Mouse (Mus musculus) E14TG2a.4 (cell line): ENCODE results near the gene Nhsl1.

Experiments used
- CTCF ChIP-seq: conservative IDR thresholded peaks from 2 replicates; pipeline ENCODE4 v1.5.1; 2014; ENCODE audit warnings: low read length
- NANOG ChIP-seq: IDR thresholded peaks from 2 replicates; pipeline ENCODE4 v1.6.1; 2014; ENCODE audit warnings: borderline replicate concordance, low read length, mixed read lengths

GRCm38 (mm10) chr10:18483658-18484057, 164.9 kb downstream of the Nhsl1 start:
- TF ChIP-seq CTCF (no peak), NANOG (no peak)
